Mouse (Mus musculus): ENCODE measurements around the gene Zfhx2. TPM values are rescaled to one million over a fixed set of nuclear protein-coding genes. Genes with fewer than 3 reads are reported as not detected.

Gene Zfhx2
- polyA plus RNA-seq, 1 experiment from 2014 or later: 1.0 TPM

GRCm38 (mm10) chr14:55014591-55014990 lies 77.5 kb downstream of the Zfhx2 start:
- under 1% methylated on average over 27 of the region's 27 CpGs for WGBS
- peak overlapping the region; percentile 70 for H3K9ac ChIP-seq (ENCODE audit: low read length)
- DNase-seq (ENCODE audit: low spot score) (no peak), ATAC-seq (ENCODE audit: low FRiP score, low TSS enrichment) (peak; percentile 58; the same call in 1 of the 2 replicates)
- H3K36me3 ChIP-seq (ENCODE audit: control insufficient read depth, insufficient read depth, low read length): no peaks in the 10 kb centered on the region; the same call in 1 of the 2 replicates
- peak overlapping the region; percentile 71 for H3K4me2 ChIP-seq (replicated peaks; ENCODE audit: low read depth)
- H3K4me1 ChIP-seq (replicated peaks; ENCODE audit: control insufficient read depth, insufficient read depth): no peaks in the 10 kb centered on the region
- TF ChIP-seq CTCF (IDR thresholded peaks at IDR 0.05; ENCODE audit: low read depth) (no peak), EP300 (optimal IDR thresholded peaks at IDR 0.05) (no peak)
- H3K4me3 ChIP-seq (ENCODE audit: low read depth, low read length): peak overlapping the region; percentile 45
- H3K9me3 ChIP-seq (ENCODE audit: control insufficient read depth, low read length): no peaks in the 10 kb centered on the region
- peak overlapping the region; percentile 94 for H3K27ac ChIP-seq (replicated peaks)
- no peaks in the 10 kb centered on the region for H3K27me3 ChIP-seq (ENCODE audit: control insufficient read depth, insufficient read depth, low read length)

DNA sequence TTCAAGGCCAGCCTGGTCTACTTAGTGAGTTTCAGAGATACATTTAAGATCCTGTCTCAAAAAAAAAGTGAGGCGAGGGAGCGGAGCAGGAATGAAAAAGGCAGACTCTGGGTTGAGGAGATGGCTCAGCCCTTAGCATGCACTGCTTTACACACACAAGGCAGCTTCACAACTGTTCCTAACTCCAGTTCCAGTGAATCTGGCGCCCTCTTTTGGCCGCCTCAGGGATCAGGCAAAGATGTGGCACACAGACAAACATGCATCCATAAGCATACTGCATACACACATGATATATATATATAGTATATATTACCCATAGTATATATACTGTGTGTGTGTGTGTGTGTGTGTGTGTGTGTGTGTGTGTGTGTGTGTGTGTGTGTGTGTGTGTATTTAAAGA lies 81.0 kb downstream of the Zfhx2 start:
- DNase-seq (ENCODE audit: low spot score): no peak
- WGBS: 62% methylated on average over 4 of the region's 4 CpGs
- no peak overlapping the region for H3K9ac ChIP-seq (ENCODE audit: low read length)

More for the DNA sequence above, 81.0 kb downstream of the Zfhx2 start:
- TF ChIP-seq EP300 (optimal IDR thresholded peaks at IDR 0.05) (no peak), CTCF (IDR thresholded peaks at IDR 0.05; ENCODE audit: low read depth) (peak; percentile 51)
- Histone ChIP-seq H3K4me1 (replicated peaks; ENCODE audit: control insufficient read depth, insufficient read depth) (no peaks in the 10 kb centered on the region), H3K27me3 (ENCODE audit: control insufficient read depth, insufficient read depth, low read length) (no peaks in the 10 kb centered on the region), H3K36me3 (ENCODE audit: control insufficient read depth, insufficient read depth, low read length) (no peaks in the 10 kb centered on the region), H3K4me3 (ENCODE audit: low read depth, low read length) (no peak overlapping the region), H3K27ac (replicated peaks) (no peak overlapping the region), H3K9me3 (ENCODE audit: control insufficient read depth, low read length) (no peaks in the 10 kb centered on the region), H3K4me2 (replicated peaks; ENCODE audit: low read depth) (no peak overlapping the region)
- no peak for ATAC-seq (ENCODE audit: low FRiP score, low TSS enrichment)

Other genes with a start within 250 kb of the Zfhx2 start
- gene Homez, start 221.4 kb downstream of the Zfhx2 start, polyA plus RNA-seq (2015; fragmentation: Nextera tagmentation; extraction: Ambion mirVana): 4.5 and 5.0 TPM in 2 replicates
- gene Ppp1r3e, start 214.8 kb downstream of the Zfhx2 start, polyA plus RNA-seq (2015; fragmentation: Nextera tagmentation; extraction: Ambion mirVana): 1.7 and 2.2 TPM in 2 replicates
- gene Bcl2l2, start 208.9 kb downstream of the Zfhx2 start, polyA plus RNA-seq (2015; fragmentation: Nextera tagmentation; extraction: Ambion mirVana): 4.3 and 4.7 TPM in 2 replicates
- gene Gm20521, start 208.9 kb downstream of the Zfhx2 start, polyA plus RNA-seq (2015; fragmentation: Nextera tagmentation; extraction: Ambion mirVana): 1.2 TPM in 2 replicates
- gene Pabpn1, start 199.8 kb downstream of the Zfhx2 start, polyA plus RNA-seq (2015; fragmentation: Nextera tagmentation; extraction: Ambion mirVana): 46.4 and 56.2 TPM in 2 replicates
- 15.4 and 20.6 TPM in 2 replicates for gene Slc22a17, start 179.2 kb downstream of the Zfhx2 start, polyA plus RNA-seq (2015; fragmentation: Nextera tagmentation; extraction: Ambion mirVana)
- 14.1 and 16.8 TPM in 2 replicates for gene Efs, start 166.2 kb downstream of the Zfhx2 start, polyA plus RNA-seq (2015; fragmentation: Nextera tagmentation; extraction: Ambion mirVana)
- 0.15 TPM in 1 of 2 replicates, not detected in the other for gene Il25, start 159.6 kb downstream of the Zfhx2 start, polyA plus RNA-seq (2015; fragmentation: Nextera tagmentation; extraction: Ambion mirVana)
- gene Cmtm5, start 156.1 kb downstream of the Zfhx2 start, polyA plus RNA-seq (2015; fragmentation: Nextera tagmentation; extraction: Ambion mirVana): 3.3 and 4.6 TPM in 2 replicates
- 0.27 and 0.29 TPM in 2 replicates for gene Myh6, start 125.4 kb downstream of the Zfhx2 start, polyA plus RNA-seq (2015; fragmentation: Nextera tagmentation; extraction: Ambion mirVana)
- gene Gm17428, start 115.4 kb downstream of the Zfhx2 start, polyA plus RNA-seq (2015; fragmentation: Nextera tagmentation; extraction: Ambion mirVana): not detected in 2 replicates
- gene Myh7, start 97.7 kb downstream of the Zfhx2 start, polyA plus RNA-seq (2015; fragmentation: Nextera tagmentation; extraction: Ambion mirVana): 1.4 and 2.4 TPM in 2 replicates
- 54.4 and 55.2 TPM in 2 replicates for gene Ngdn, start 76.9 kb downstream of the Zfhx2 start, polyA plus RNA-seq (2015; fragmentation: Nextera tagmentation; extraction: Ambion mirVana)
- gene Thtpa, start 2.5 kb upstream of the Zfhx2 start, polyA plus RNA-seq (2015; fragmentation: Nextera tagmentation; extraction: Ambion mirVana): 11.5 and 11.8 TPM in 2 replicates
- gene Ap1g2, start 14.3 kb upstream of the Zfhx2 start, polyA plus RNA-seq (2015; fragmentation: Nextera tagmentation; extraction: Ambion mirVana): 26.4 and 31.0 TPM in 2 replicates
- gene Jph4, start 24.6 kb upstream of the Zfhx2 start, polyA plus RNA-seq (2015; fragmentation: Nextera tagmentation; extraction: Ambion mirVana): 0.82 and 1.0 TPM in 2 replicates
- 0.18 and 0.23 TPM in 2 replicates for gene Dhrs2, start 129.7 kb upstream of the Zfhx2 start, polyA plus RNA-seq (2015; fragmentation: Nextera tagmentation; extraction: Ambion mirVana)